Mouse (Mus musculus) MN1 (cell line): Measurements from ENCODE around the gene Rufy1.

Source experiments
- DNase-seq: peaks from one replicate; pipeline ENCODE4 v3.0.0-alpha.2; 2016; ENCODE audit warnings: low spot score

The Rufy1 gene

GRCm38 (mm10) chr11:50354162-50354561, 76.8 kb downstream of the Rufy1 start, which contains the start of gene Cby3:
Gene Cby3, plus strand, starts transcription at chr11:50354462.
- DNase-seq, result no peak

DNA sequence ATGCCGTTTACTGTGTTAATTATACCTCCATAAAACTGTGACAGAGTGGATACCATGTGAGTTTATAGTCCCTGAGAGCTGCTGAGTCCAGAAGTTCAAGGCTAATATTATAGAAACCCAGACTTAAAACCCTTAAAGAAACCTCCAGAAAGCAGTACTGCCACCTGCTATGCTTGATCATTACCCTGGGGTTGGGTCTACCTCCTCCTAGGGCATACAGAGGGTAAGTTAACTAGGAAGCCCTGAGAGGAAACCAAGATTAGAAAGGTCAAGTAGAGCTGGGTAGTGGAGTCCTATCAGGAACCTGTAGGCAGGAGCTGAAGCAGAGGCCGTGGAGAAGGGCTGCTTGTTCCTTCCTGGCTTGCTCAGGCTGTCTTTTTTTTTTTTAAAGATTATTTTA, 78.7 kb downstream of the Rufy1 start:
- no peak for DNase-seq

DNA sequence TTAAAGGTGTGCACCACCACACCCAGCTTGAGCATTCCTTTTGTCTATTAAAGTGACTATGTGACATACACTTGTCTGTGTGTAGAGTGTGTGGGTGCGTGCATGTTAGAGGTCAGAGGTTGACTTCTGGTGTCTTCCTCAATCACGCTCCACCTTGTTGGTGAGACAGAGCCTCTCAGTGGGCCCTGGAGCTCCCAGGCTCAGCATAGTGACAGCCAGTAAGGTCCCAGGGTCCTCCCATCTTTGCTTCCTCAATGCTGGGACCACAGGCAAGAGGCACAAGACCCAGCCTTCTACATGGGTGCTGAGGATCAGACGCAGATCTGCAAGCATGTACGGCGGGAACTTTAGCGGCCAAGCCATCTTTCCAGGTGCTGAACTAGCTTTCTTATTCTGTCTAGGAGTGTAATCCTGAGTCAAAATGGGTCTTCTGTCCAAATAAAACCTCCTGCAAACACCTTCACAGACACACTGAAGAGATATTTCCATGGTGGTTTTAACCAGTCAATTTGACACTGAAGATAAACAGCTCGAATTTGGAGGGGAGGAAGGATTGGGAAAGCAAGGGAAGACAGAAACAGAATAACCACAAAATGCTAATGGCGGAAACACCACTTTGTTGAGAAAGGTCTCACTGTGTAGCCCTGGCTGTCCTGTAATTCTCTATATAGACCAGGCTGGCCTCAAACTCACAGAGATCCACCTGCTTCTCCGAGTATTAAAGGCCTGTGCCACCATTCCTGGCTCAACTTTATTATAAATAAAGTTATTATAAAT, 84.5 kb downstream of the Rufy1 start:
- no peak for DNase-seq

- DNase-seq, result no peak
Measured at GRCm38 (mm10) chr11:50345486-50345885, 85.4 kb downstream of the Rufy1 start.
